Mouse (Mus musculus) kidney, adult 2 months (tissue): ENCODE results near the gene Hnrnpl. TPM values are rescaled to one million over a fixed set of nuclear protein-coding genes. Genes with fewer than 3 reads are reported as not detected.

Experiments used
- DNase-seq: peaks from one replicate; pipeline ENCODE4 v3.0.0; 2021
- H3K27ac ChIP-seq: fragments of 200-500 bp; 2 replicates; pipeline ENCODE4 v1.5.1; 2012; ENCODE audit warnings: low read depth, low read length, control low read depth, inconsistent platforms; ENCODE audit not compliant: insufficient read depth
- H3K27me3 ChIP-seq: fragments of 200-500 bp; replicated peaks from 2 replicates; pipeline ENCODE4 v1.6.1; 2012; ENCODE audit warnings: mild to moderate bottlenecking, moderate library complexity, low read length, inconsistent platforms; ENCODE audit not compliant: control insufficient read depth, insufficient read depth
- H3K36me3 ChIP-seq: fragments of 200-500 bp; 2 replicates; pipeline ENCODE4 v1.6.1; 2012; ENCODE audit warnings: mild to moderate bottlenecking, moderate library complexity, low read length, inconsistent platforms; ENCODE audit not compliant: control insufficient read depth, insufficient read depth
- H3K4me1 ChIP-seq: fragments of 200-500 bp; 2 replicates; pipeline ENCODE4 v1.6.1; 2011; ENCODE audit warnings: low read length; ENCODE audit not compliant: control insufficient read depth, insufficient read depth
- H3K4me3 ChIP-seq: fragments of 200-500 bp; 2 replicates; pipeline ENCODE4 v1.5.1; 2011; ENCODE audit warnings: mild to moderate bottlenecking, low read depth, low read length, control low read depth; ENCODE audit not compliant: insufficient read depth
- CTCF ChIP-seq: fragments of 200-500 bp; conservative IDR thresholded peaks from 2 replicates; pipeline ENCODE4 v1.5.1; 2011; ENCODE audit warnings: low read depth, mild to moderate bottlenecking, control low read depth, low read length, moderate library complexity, mixed read lengths; ENCODE audit not compliant: insufficient read depth, insufficient read length
- POLR2A ChIP-seq: fragments of 200-500 bp; IDR thresholded peaks from one replicate; pipeline ENCODE4 v1.6.1; 2011; ENCODE audit warnings: low read depth, low read length, control low read depth
- WGBS: fragments of 180-500 bp; shearing (Covaris S2); methylation state at CpG from one replicate; pipeline ENCODE4 v1.1.7; 2018; 5-methylcytosine and 5-hydroxymethylcytosine counted together
- polyA plus RNA-seq: library from polyadenylated mRNA; depleted of rRNA; stranded (reverse); fragments of >200 nt; gene quantifications from 2 replicates; pipeline ENCODE4 v1.2.3, GENCODE M21; 2012

Gene Hnrnpl
- polyA plus RNA-seq, 1 experiment: 214 TPM

DNA sequence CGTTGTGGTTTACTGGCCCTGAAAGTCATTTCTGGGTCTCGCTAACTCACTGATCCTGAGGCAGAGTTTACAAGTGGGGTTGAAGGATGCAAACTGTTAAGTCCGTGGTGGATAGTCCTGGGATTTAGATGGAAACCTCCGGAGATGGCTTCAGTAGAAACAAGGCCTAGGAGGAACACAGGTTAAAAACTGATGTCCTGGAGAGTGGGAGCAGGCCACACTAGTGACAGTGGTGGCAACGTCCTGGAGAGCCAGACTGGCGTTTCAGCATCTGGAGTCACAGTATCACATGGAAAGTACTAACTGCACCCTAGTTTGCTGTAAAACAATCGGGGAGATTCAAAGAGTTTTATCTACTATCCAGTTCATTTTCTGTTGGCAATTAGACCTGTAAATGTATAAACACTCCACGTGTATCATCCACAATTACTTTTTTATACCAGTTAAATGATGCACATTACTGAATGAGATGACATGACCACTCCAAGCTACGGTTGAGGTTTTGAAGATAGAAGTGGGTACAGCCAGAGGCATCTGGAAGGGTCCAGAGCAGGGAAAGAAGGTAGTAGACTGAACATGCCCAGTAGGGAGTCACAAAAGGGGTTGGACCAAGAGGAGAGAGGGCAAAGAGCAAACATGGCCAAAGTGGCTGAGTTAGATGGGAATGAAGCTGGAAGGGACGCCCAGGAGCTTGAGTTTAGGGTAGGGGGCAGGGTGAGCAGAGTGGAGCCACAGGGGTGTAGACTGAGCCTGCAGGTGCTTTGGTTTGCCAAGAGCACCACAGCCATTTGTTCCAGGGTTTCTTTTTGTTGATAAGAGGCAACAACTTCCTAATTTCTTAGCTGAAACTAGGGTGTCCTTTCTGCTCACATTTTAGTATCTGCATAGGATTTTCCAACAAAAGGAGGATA is 14.9 kb downstream of the Hnrnpl start:
- WGBS: 45% methylated on average over 10 of the region's 10 CpGs
- peak; percentile 66 for DNase-seq
- Histone ChIP-seq H3K27me3 (no peaks in the 10 kb centered on the region), H3K4me1 (peaks cover 20% of the 10 kb centered on the region; the same call in 1 of the 2 replicates), H3K27ac (0 out of 2 replicates have a peak overlapping the region, but pooled peaks have one; percentile 39), H3K36me3 (peaks cover 22% of the 10 kb centered on the region), H3K4me3 (no peak overlapping the region)
- no peak for TF ChIP-seq POLR2A
- no peak for TF ChIP-seq CTCF

GRCm38 (mm10) chr7:28823932-28824331 is 15.6 kb downstream of the Hnrnpl start:
- no peak for DNase-seq
- TF ChIP-seq CTCF: no peak
- no peak for TF ChIP-seq POLR2A
- peaks cover 20% of the 10 kb centered on the region; the same call in 1 of the 2 replicates for H3K4me1 ChIP-seq
- H3K36me3 ChIP-seq: peaks cover 17% of the 10 kb centered on the region
- no peak overlapping the region for H3K4me3 ChIP-seq
- H3K27ac ChIP-seq: peak overlapping the region; percentile 88
- H3K27me3 ChIP-seq: no peaks in the 10 kb centered on the region
- 13% methylated on average over 2 of the region's 2 CpGs for WGBS

DNA sequence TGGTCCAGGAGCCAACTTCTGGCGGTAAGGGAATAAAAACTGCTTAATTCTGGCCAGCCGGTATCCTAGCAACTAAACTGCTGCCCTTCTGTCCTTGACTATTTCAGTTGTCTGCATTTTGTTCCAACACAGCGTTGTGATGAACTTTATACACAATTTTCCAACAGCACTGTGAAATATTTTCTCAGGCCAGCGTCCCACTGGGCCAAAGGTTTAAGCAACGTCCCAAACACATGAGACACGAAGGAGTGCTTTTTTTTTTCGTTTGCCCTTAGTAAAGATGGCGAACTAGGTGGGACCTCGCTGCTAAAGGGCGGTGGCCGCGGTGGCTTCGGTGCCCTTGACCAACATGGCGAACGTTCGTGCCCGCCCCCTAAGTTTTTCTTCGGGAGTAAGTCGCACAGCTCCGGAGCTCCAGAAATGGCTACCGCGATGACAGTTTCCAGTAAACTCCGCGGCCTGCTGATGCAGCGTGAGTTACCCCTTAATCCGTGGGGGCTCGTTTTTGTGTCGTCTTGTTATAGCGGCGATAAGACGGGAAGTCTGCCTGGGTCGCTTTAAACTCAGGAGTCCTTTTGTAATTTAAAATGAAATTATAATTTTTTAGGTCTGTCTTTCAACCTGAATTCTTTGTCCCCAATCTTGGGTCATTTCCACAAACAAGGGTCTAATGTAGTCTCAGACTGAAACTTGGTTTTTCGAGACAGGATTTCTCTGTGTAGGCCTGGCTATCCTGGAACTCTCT is 16.8 kb downstream of the Hnrnpl start, which contains the start of gene Ech1:
TSS of gene Ech1 (plus strand) at position 277 of the 745 bp plus-strand sequence.
- TF ChIP-seq CTCF (no peak), POLR2A (peak; percentile 75)
- peaks cover 18% of the 10 kb centered on the region for H3K36me3 ChIP-seq
- H3K4me3 ChIP-seq: peak within 1 kb of the TSS; percentile 83
- H3K27ac ChIP-seq: peak within 1 kb of the TSS; percentile 88
- no peaks in the 10 kb centered on the region for H3K27me3 ChIP-seq
- WGBS: 1% methylated on average over 33 of the region's 33 CpGs
- peak; percentile 97 for DNase-seq
- peaks cover 20% of the 10 kb centered on the region; the same call in 1 of the 2 replicates for H3K4me1 ChIP-seq

DNA sequence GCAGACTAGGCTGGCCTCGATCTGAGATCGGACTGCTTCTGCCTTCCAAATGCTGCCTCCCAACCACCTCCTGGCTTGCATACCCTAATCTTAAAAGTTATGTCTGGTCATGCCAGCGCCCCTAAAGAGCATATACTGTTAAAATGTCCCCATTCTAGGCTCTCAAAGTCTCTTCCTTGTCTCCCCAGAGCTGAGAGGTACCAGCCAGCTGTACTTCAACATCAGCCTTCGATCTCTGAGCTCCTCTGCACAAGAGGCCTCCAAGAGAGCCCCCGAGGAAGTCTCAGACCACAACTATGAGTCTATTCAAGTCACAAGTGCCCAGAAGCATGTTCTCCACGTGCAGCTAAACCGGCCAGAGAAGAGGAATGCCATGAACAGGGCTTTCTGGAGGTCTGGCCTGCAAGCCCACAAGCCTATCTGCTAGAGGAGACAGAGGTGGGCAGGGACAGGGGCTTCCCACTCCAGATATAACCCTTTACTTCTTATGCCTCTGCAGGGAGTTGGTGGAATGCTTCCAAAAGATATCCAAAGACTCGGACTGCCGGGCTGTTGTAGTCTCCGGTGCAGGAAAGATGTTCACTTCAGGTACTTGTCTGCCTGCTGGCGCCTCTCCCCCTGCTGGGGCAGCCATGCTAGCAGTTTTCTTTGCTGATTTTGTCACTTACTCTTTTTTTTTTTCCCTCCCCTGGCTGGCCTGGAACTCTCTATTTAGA is 17.5 kb downstream of the Hnrnpl start:
- H3K4me3 ChIP-seq: peak overlapping the region; percentile 83
- peak; percentile 62 for DNase-seq
- 5% methylated on average over 11 of the region's 11 CpGs for WGBS
- TF ChIP-seq POLR2A: no peak
- TF ChIP-seq CTCF: 0 out of 2 replicates have a peak, but pooled peaks have one; percentile 10
- H3K36me3 ChIP-seq: peaks cover 16% of the 10 kb centered on the region
- peak overlapping the region; percentile 88 for H3K27ac ChIP-seq
- peaks cover 20% of the 10 kb centered on the region; the same call in 1 of the 2 replicates for H3K4me1 ChIP-seq
- H3K27me3 ChIP-seq: no peaks in the 10 kb centered on the region

DNA sequence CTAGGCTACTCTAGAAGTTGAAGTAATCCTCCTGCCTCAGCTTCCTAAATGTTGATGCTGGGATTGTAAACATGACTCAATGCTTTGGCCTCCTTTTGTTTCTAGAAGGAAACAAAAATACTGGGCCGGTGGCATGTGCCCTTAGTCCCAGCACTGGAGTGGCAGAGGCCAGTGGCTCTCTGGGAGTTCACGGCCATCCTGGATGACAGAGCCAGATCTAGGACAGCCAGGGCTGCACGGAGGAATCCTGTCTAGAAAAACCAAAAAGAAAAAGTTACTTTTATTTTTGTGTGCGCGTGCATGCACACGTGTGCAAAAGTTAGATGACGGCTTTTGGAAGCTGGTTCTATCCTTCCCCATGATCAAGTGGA is 18.0 kb downstream of the Hnrnpl start:
- DNase-seq: no peak
- peaks cover 18% of the 10 kb centered on the region; the same call in 1 of the 2 replicates for H3K4me1 ChIP-seq
- peak overlapping the region; percentile 88 for H3K27ac ChIP-seq
- H3K36me3 ChIP-seq: peaks cover 12% of the 10 kb centered on the region
- no peaks in the 10 kb centered on the region for H3K27me3 ChIP-seq
- no peak for TF ChIP-seq CTCF
- no peak for TF ChIP-seq POLR2A
- peak overlapping the region; percentile 83 for H3K4me3 ChIP-seq
- 77% methylated on average over 7 of the region's 7 CpGs for WGBS

- peaks cover 13% of the 10 kb centered on the region for H3K4me1 ChIP-seq
- TF ChIP-seq CTCF (no peak), POLR2A (no peak)
- H3K27ac ChIP-seq: no peak overlapping the region
- no peak overlapping the region for H3K4me3 ChIP-seq
- peaks cover 10% of the 10 kb centered on the region for H3K36me3 ChIP-seq
- DNase-seq: peak; percentile 89
- H3K27me3 ChIP-seq: no peaks in the 10 kb centered on the region
- WGBS: 32% methylated on average over 3 of the region's 3 CpGs
Observed at GRCm38 (mm10) chr7:28827338-28827737, 19.0 kb downstream of the Hnrnpl start.
